22 mouse cellular contexts compared by ENCODE assay signal in genomic region chr19:56285222-56285621, GRCm38 (mm10). TPM values are rescaled to one million over a fixed set of nuclear protein-coding genes. Genes with fewer than 3 reads are reported as not detected.
"Had no signal": no experiment of that assay in that cellular context is flagged by ENCODE, and none has a peak within 500 bp of the region (broad histone marks: within the 10 kb centered on the region; RNA-seq: fewer than 3 reads in every experiment).

No protein-coding gene starts in this region.

- H3K4me1 ChIP-seq: stomach, embryonic 15.5 days had no signal

- DNase-seq: kidney, adult 11 months; kidney, adult 9 months; left cerebral cortex, postnatal 4 days; lung, adult 2 months; lung, postnatal 4 days; right cerebral cortex, postnatal 4 days; thymus, adult 2 months; thymus, postnatal 25 days had no signal

- H3K9ac ChIP-seq: liver, embryonic 15.5 days; stomach, embryonic 15.5 days had no signal

- H3K27ac ChIP-seq: kidney, postnatal 0 days; liver, embryonic 15.5 days; midbrain, embryonic 10.5 days; stomach, embryonic 15.5 days had no signal

- H3K4me2 ChIP-seq: liver, embryonic 11.5 days; liver, embryonic 15.5 days; stomach, embryonic 15.5 days had no signal

- H3K27me3 ChIP-seq: liver, embryonic 15.5 days; stomach, embryonic 15.5 days had no signal

- H3K36me3 ChIP-seq: liver, embryonic 15.5 days; midbrain, embryonic 10.5 days; stomach, embryonic 15.5 days had no signal

- H3K9me3 ChIP-seq: liver, embryonic 15.5 days; midbrain, embryonic 10.5 days; stomach, embryonic 15.5 days had no signal

- ATAC-seq: lung, postnatal 0 days; midbrain, embryonic 16.5 days had no signal

- H3K4me3 ChIP-seq: liver, embryonic 15.5 days; midbrain, embryonic 10.5 days; stomach, embryonic 15.5 days had no signal

RNA-seq across cellular contexts. Expression of gene Habp2, which starts 1.7 kb away (rescaled TPM):
- total RNA-seq: layer of hippocampus, adult 8-10 months; layer of hippocampus, postnatal 14 days; left cerebral cortex, adult 18-20 months; left cerebral cortex, postnatal 10 days; left cerebral cortex, postnatal 4 days; megakaryocyte, adult 5-6 weeks had no signal
- polyA plus RNA-seq: limb, embryonic 14.5 days; lung, adult 2 months; testis, adult 2 months had no signal
